Mouse (Mus musculus): ENCODE data around the gene Ccdc191. TPM values are rescaled to one million over a fixed set of nuclear protein-coding genes. Genes with fewer than 3 reads are reported as not detected.

Gene Ccdc191
- polyA plus RNA-seq (2012; rRNA removed) (2.7 and 4.4 TPM in 2 replicates), polyA plus RNA-seq (2014; fragmentation: Nextera tagmentation; extraction: Ambion mirVana) (6.2 and 10.7 TPM in 2 replicates)

- peak within 1 kb of the TSS; percentile 80 for H3K4me2 ChIP-seq (replicated peaks; ENCODE audit: low read depth, low read length, severe bottlenecking)
- H3K9me3 ChIP-seq (ENCODE audit: control insufficient read depth, low read length), result no peaks in the 10 kb centered on the region
- peak; percentile 100 for DNase-seq (ENCODE audit: low spot score)
- H3K27me3 ChIP-seq (ENCODE audit: control insufficient read depth, insufficient read depth, low read length), result no peaks in the 10 kb centered on the region
- peak within 1 kb of the TSS; percentile 62 for H3K4me3 ChIP-seq (replicated peaks; ENCODE audit: low read length)
- peak; percentile 100 for ATAC-seq (ENCODE audit: low FRiP score, low read depth)
- WGBS, result under 1% methylated on average over 33 of the region's 33 CpGs
- peak within 1 kb of the TSS; percentile 85 for H3K9ac ChIP-seq (ENCODE audit: low read depth, low read length, severe bottlenecking)
- peak within 1 kb of the TSS; percentile 81 for H3K27ac ChIP-seq (replicated peaks; ENCODE audit: low read depth, low read length)
- H3K4me1 ChIP-seq (ENCODE audit: control insufficient read depth, insufficient read depth, low read length), result peaks cover 11% of the 10 kb centered on the region
- peak; percentile 37; the same call in 1 of the 2 replicates for TF ChIP-seq POLR2A (IDR thresholded peaks at IDR 0.05; ENCODE audit: borderline replicate concordance, extremely low read depth, insufficient read depth, insufficient read length)
- H3K36me3 ChIP-seq (ENCODE audit: control insufficient read depth, insufficient read depth, low read length), result no peaks in the 10 kb centered on the region
Measured at GRCm38 (mm10) chr16:43889208-43890004, at the start of gene Ccdc191. Gene Ccdc191, plus strand, starts transcription at chr16:43889800.

- H3K4me2 ChIP-seq (replicated peaks; ENCODE audit: low read depth, low read length, severe bottlenecking), result no peak overlapping the region
- ATAC-seq (ENCODE audit: low FRiP score, low read depth) (no peak), DNase-seq (ENCODE audit: low spot score) (no peak)
- H3K27me3 ChIP-seq (ENCODE audit: control insufficient read depth, insufficient read depth, low read length), result no peaks in the 10 kb centered on the region
- no peak overlapping the region for H3K27ac ChIP-seq (replicated peaks; ENCODE audit: low read depth, low read length)
- no peak for TF ChIP-seq POLR2A (IDR thresholded peaks at IDR 0.05; ENCODE audit: borderline replicate concordance, extremely low read depth, insufficient read depth, insufficient read length)
- no peaks in the 10 kb centered on the region for H3K4me1 ChIP-seq (ENCODE audit: control insufficient read depth, insufficient read depth, low read length)
- whole genome bisulfite sequencing, result 81% methylated on average over 1 of the region's 1 CpGs
- H3K36me3 ChIP-seq (ENCODE audit: control insufficient read depth, insufficient read depth, low read length), result no peaks in the 10 kb centered on the region
- no peak overlapping the region for H3K4me3 ChIP-seq (replicated peaks; ENCODE audit: low read length)
- no peak overlapping the region for H3K9ac ChIP-seq (ENCODE audit: low read depth, low read length, severe bottlenecking)
- H3K9me3 ChIP-seq (ENCODE audit: control insufficient read depth, low read length), result no peaks in the 10 kb centered on the region
Measured at GRCm38 (mm10) chr16:43841236-43841635, 48.4 kb upstream of the Ccdc191 start.

DNA sequence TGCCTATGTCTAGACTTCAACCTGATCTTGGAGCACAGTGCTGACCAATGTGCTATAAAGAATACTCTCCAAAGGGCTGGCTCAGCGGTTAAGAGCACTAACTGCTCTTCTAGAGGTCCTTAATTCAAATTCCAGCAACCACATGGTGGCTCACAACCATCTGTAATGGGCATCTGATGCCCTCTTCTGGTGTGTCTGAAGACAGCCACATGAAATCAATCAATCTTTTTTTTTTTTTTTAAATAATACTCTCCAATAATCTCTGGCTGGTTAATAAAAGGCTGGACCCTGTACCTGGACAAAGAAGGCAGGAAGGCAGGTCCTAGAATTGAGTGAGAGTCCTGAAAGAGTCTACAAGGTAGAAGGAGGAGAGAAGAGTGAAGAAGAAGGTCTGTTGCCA, 39.8 kb upstream of the Ccdc191 start:
- no peaks in the 10 kb centered on the region for H3K36me3 ChIP-seq (ENCODE audit: control insufficient read depth, insufficient read depth, low read length)
- no peak for TF ChIP-seq POLR2A (IDR thresholded peaks at IDR 0.05; ENCODE audit: borderline replicate concordance, extremely low read depth, insufficient read depth, insufficient read length)
- 65% methylated on average over 1 of the region's 1 CpGs for WGBS
- H3K9me3 ChIP-seq (ENCODE audit: control insufficient read depth, low read length), result no peaks in the 10 kb centered on the region
- no peak overlapping the region for H3K4me3 ChIP-seq (replicated peaks; ENCODE audit: low read length)
- DNase-seq (ENCODE audit: low spot score), result no peak
- no peak for ATAC-seq (ENCODE audit: low FRiP score, low read depth)
- H3K4me1 ChIP-seq (ENCODE audit: control insufficient read depth, insufficient read depth, low read length), result no peaks in the 10 kb centered on the region
- no peak overlapping the region for H3K9ac ChIP-seq (ENCODE audit: low read depth, low read length, severe bottlenecking)
- H3K27me3 ChIP-seq (ENCODE audit: control insufficient read depth, insufficient read depth, low read length), result no peaks in the 10 kb centered on the region
- no peak overlapping the region for H3K27ac ChIP-seq (replicated peaks; ENCODE audit: low read depth, low read length)
- H3K4me2 ChIP-seq (replicated peaks; ENCODE audit: low read depth, low read length, severe bottlenecking), result no peak overlapping the region

DNA sequence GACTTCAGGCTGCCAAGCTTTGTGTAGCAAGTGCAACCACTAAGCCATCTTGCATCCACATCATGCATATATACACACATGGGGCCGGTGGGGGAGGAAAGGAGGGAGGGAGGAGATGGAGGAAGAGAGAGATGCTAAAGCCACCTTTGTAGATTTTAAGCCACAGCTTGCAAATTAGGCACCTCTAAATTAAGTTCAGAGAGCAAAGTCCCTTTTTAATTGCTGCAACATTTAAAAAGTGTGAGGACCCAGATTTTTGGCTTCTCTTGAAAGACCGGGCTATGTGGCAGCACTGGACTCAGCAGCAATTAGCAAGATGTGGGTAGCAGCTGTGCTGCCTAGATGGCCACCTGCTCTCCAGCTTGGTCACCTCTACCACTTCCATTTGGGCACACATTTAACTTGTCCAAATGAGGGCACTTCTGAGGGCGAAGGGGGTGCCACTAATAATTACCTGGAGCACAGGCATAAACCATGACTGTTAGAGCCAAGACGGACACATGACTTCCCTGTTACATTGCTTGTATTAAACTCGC, 30.6 kb upstream of the Ccdc191 start:
- H3K9me3 ChIP-seq (ENCODE audit: control insufficient read depth, low read length), result no peaks in the 10 kb centered on the region
- H3K4me3 ChIP-seq (replicated peaks; ENCODE audit: low read length), result no peak overlapping the region

GRCm38 (mm10) chr16:43860624-43861023, 29.0 kb upstream of the Ccdc191 start:
- Histone ChIP-seq H3K4me1 (ENCODE audit: control insufficient read depth, insufficient read depth, low read length) (no peaks in the 10 kb centered on the region), H3K4me3 (replicated peaks; ENCODE audit: low read length) (no peak overlapping the region), H3K9ac (ENCODE audit: low read depth, low read length, severe bottlenecking) (no peak overlapping the region), H3K9me3 (ENCODE audit: control insufficient read depth, low read length) (no peaks in the 10 kb centered on the region), H3K36me3 (ENCODE audit: control insufficient read depth, insufficient read depth, low read length) (peaks cover 24% of the 10 kb centered on the region), H3K4me2 (replicated peaks; ENCODE audit: low read depth, low read length, severe bottlenecking) (no peak overlapping the region), H3K27ac (replicated peaks; ENCODE audit: low read depth, low read length) (no peak overlapping the region), H3K27me3 (ENCODE audit: control insufficient read depth, insufficient read depth, low read length) (no peaks in the 10 kb centered on the region)
- 85% methylated on average over 6 of the region's 6 CpGs for WGBS
- DNase-seq (ENCODE audit: low spot score) (no peak), ATAC-seq (ENCODE audit: low FRiP score, low read depth) (no peak)
- TF ChIP-seq POLR2A (IDR thresholded peaks at IDR 0.05; ENCODE audit: borderline replicate concordance, extremely low read depth, insufficient read depth, insufficient read length), result no peak

More for the DNA sequence above, 30.6 kb upstream of the Ccdc191 start:
- ATAC-seq (ENCODE audit: low FRiP score, low read depth) (no peak), DNase-seq (ENCODE audit: low spot score) (no peak)
- Histone ChIP-seq H3K4me2 (replicated peaks; ENCODE audit: low read depth, low read length, severe bottlenecking) (no peak overlapping the region), H3K4me1 (ENCODE audit: control insufficient read depth, insufficient read depth, low read length) (no peaks in the 10 kb centered on the region), H3K27me3 (ENCODE audit: control insufficient read depth, insufficient read depth, low read length) (no peaks in the 10 kb centered on the region), H3K27ac (replicated peaks; ENCODE audit: low read depth, low read length) (no peak overlapping the region), H3K36me3 (ENCODE audit: control insufficient read depth, insufficient read depth, low read length) (peaks cover 19% of the 10 kb centered on the region), H3K9ac (ENCODE audit: low read depth, low read length, severe bottlenecking) (no peak overlapping the region)
- WGBS, result 77% methylated on average over 5 of the region's 5 CpGs
- TF ChIP-seq POLR2A (IDR thresholded peaks at IDR 0.05; ENCODE audit: borderline replicate concordance, extremely low read depth, insufficient read depth, insufficient read length), result no peak
